Mouse (Mus musculus) lung, embryonic 14.5 days (tissue): Measurements from ENCODE around the gene Evi5. TPM values are rescaled to one million over a fixed set of nuclear protein-coding genes. Genes with fewer than 3 reads are reported as not detected.

Experiments used
- ATAC-seq: fragments of 200-750 bp; cut with Nextera tagmentation; 2 replicates; pipeline ENCODE4 v1.8.0; 2017; ENCODE audit warnings: mild to moderate bottlenecking, moderate TSS enrichment, moderate library complexity; ENCODE audit not compliant: insufficient read depth
- DNase-seq: peaks from one replicate; pipeline ENCODE4 v3.0.0-alpha.2; 2015
- H3K27ac ChIP-seq: fragments of 300-500 bp; sonication (generic); 2 replicates; pipeline ENCODE4 v1.5.1; 2014; ENCODE audit warnings: low read depth, mild to moderate bottlenecking, moderate library complexity
- H3K27me3 ChIP-seq: fragments of 300-500 bp; sonication (generic); 2 replicates; pipeline ENCODE4 v1.6.1; 2014; ENCODE audit warnings: low read length, control low read depth; ENCODE audit not compliant: insufficient read depth
- H3K36me3 ChIP-seq: fragments of 300-500 bp; sonication (generic); 2 replicates; pipeline ENCODE4 v1.6.1; 2014; ENCODE audit warnings: control low read depth; ENCODE audit not compliant: insufficient read depth
- H3K4me1 ChIP-seq: fragments of 300-500 bp; sonication (generic); 2 replicates; pipeline ENCODE4 v1.6.1; 2014; ENCODE audit warnings: antibody characterized with exemption, control low read depth; ENCODE audit not compliant: insufficient read depth
- H3K4me2 ChIP-seq: fragments of 300-500 bp; sonication (generic); 2 replicates; pipeline ENCODE4 v1.6.1; 2014; ENCODE audit warnings: mild to moderate bottlenecking
- H3K4me3 ChIP-seq: fragments of 300-500 bp; sonication (generic); 2 replicates; pipeline ENCODE4 v1.5.1; 2014; ENCODE audit warnings: low read depth, low read length
- H3K9ac ChIP-seq: fragments of 300-500 bp; sonication (generic); 2 replicates; pipeline ENCODE4 v1.6.1; 2014
- H3K9me3 ChIP-seq: fragments of 300-500 bp; sonication (generic); 2 replicates; pipeline ENCODE4 v1.6.1; 2016; ENCODE audit warnings: low read depth, low read length, control low read depth
- CTCF ChIP-seq: IDR thresholded peaks from 2 replicates; pipeline ENCODE4 v1.5.1; 2016; ENCODE audit warnings: antibody characterized with exemption, low read depth
- WGBS: fragments of 180-500 bp; shearing (Covaris S2); extraction: QIAGEN DNeasy Blood & Tissue Kit; methylation state at CpG from one replicate; pipeline ENCODE4 v1.1.7; 2014; 5-methylcytosine and 5-hydroxymethylcytosine counted together
- polyA plus RNA-seq: library from polyadenylated mRNA; unstranded; fragments of >200 nt; fragmentation: Nextera tagmentation; extraction: Ambion mirVana; gene quantifications from 2 replicates; pipeline ENCODE4 v1.2.1, GENCODE M21; 2014

Evi5 gene
- polyA plus RNA-seq, 1 experiment from 2014 or later, result 60.7 TPM

DNA sequence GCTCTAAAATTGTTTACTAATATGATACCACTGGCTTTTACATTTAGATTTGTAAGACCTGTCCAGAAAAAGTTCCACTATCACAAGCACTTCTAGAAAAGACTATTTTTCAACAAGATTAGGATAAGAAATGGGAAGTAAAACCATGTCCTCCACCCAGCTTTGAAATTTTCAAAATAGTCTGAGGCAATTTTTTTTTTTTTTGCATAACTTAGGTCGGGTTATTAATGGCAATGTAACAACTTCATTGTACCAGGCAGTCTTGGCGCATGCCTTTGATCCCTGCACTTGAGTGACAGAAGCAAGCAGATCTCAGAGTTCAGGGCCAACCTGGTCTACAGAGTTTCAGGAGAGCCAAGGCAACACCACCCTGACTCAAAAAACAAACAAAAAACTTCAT, 5.2 kb downstream of the Evi5 start:
- H3K9ac ChIP-seq, result no peak overlapping the region
- WGBS, result 53% methylated on average over 2 of the region's 2 CpGs
- no peak for TF ChIP-seq CTCF

DNA sequence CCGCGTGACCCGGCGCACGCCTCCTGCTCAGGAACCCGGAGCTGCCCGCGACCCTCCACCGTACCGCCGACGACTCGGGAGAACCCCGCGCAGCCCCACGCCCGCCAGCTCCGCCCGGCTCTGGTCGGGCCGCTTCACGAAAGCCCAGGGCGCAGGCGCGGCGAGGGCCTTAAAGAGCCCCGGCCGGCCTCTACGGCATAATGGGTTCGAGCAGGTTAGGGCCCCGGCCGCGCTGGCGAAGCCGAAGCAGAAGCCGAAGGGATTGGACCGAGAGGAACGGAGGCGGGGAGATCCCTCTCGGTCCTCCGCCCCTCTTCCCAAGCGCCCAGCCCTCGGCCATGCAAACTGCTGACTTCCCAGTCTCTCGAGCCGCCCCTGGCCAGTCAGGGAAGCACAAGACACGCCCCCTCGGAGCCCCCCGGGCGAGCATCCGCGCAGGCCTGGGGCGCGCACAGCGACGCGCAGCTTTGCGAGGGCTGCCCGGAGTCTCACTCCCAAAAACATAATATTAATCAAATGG, 5.9 kb downstream of the Evi5 start:
- Histone ChIP-seq H3K4me1 (peaks cover 11% of the 10 kb centered on the region; the same call in 1 of the 2 replicates), H3K9ac (peak overlapping the region; percentile 92), H3K9me3 (no peaks in the 10 kb centered on the region), H3K27me3 (no peaks in the 10 kb centered on the region), H3K36me3 (no peaks in the 10 kb centered on the region), H3K4me3 (peak overlapping the region; percentile 88), H3K4me2 (peak overlapping the region; percentile 65), H3K27ac (peak overlapping the region; percentile 97)
- TF ChIP-seq CTCF, result peak; percentile 17; the same call in 1 of the 2 replicates
- peak; percentile 100 for ATAC-seq
- under 1% methylated on average over 58 of the region's 58 CpGs for WGBS
- DNase-seq, result peak; percentile 97

More for the DNA sequence above, 5.2 kb downstream of the Evi5 start:
- no peak for DNase-seq
- no peaks in the 10 kb centered on the region for H3K36me3 ChIP-seq
- no peaks in the 10 kb centered on the region for H3K27me3 ChIP-seq
- peaks cover 11% of the 10 kb centered on the region; the same call in 1 of the 2 replicates for H3K4me1 ChIP-seq
- peak overlapping the region; percentile 88; the same call in 1 of the 2 replicates for H3K4me3 ChIP-seq
- no peaks in the 10 kb centered on the region for H3K9me3 ChIP-seq
- ATAC-seq, result no peak
- no peak overlapping the region for H3K27ac ChIP-seq
- H3K4me2 ChIP-seq, result peak overlapping the region; percentile 65; the same call in 1 of the 2 replicates

DNA sequence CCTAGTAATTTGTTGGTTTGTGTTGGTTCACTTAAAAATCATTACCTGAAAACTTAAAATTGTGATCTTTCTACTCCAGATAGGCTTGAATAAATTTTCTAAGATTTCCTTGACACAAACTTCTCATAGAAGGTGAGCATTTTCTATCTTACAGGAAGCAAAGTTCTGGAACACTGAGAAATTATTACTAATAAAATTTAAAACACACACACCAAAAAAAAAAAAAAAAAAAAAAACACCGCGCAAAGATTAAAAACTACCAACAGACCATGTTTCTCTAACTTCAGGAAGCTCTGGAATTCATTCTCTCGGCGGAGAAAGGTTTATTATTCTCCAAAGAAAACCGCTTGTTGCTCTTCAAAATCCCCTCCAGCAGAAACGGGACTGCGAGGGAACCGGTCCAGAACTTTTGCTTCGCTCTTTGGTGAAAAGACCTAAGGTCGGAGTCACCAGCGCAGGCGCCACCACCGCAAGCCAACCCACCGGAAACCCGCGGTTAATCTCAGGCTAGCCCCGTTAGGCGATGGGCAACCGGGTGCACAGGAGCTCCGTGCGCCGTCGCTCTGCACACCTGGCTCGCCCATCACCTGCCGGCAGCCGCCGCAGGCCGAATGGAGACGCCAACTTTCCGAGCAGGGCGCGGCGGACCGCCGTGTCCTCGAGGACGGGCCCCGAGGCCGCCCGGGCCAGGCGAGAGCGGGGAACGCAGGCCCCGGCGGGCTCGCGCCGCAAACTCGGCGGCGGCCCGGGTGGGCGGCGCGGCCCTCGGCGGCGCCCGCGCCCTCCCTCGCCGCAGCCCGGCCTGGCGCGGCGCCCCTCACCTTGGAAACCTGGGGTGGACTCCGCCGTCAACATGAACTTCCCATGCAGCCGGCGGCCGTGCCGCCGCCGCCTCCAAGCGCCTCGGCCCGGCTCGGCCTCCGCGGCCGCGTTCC, 6.7 kb downstream of the Evi5 start:
- H3K4me1 ChIP-seq, result peaks cover 11% of the 10 kb centered on the region; the same call in 1 of the 2 replicates

DNA sequence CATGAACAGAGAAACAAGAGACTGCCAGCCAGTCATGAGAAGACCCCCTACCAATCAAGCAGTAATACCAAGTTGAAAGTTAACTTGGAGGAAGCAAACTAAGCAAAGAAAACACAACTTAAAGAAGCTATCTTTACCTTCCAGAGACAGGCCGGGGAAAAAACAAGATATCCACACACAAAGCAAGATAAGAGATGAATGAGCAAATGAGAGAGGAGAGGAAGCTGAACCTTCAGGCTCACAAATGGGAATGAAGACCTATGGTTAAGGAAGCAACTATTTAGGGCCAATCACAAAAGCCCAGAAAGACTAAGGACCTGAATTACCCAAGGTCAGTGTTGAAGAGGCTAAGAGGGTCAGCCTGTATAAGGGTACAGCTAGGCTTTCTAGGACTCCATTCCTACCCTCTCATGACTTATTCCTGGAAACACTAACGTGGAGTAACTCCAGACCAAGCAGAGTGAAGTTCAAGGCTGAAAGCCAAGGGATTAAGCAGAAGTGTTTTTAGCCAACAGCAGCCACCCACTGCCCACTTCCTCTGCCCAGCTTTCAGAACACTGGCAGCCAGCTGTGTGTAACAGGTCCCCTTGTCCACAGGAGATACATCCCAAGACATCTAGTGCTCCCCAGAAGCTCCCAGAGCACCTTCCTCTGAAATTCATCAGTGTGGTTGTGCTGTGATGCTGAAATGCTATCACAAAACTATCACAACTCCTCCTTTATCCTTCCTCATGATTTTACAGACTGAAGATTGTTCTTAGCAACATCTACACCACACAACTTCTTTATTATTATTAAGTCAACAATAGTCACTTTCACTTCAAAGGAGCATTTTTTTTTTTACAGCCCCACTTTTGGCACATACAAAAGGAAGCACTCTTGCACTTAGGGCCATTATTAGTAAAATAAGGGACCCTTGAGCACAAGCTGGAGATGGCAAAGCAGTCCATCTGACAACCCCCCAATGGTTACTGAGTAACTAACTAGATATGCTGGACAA, 8.5 kb downstream of the Evi5 start:
- no peak overlapping the region for H3K27ac ChIP-seq
- TF ChIP-seq CTCF, result no peak
- no peak for DNase-seq
- H3K27me3 ChIP-seq, result no peaks in the 10 kb centered on the region
- WGBS, result 47% methylated on average over 2 of the region's 2 CpGs
- 0 out of 2 replicates have a peak overlapping the region, but pooled peaks have one; percentile 3 for H3K9ac ChIP-seq
- peaks cover 11% of the 10 kb centered on the region; the same call in 1 of the 2 replicates for H3K4me1 ChIP-seq
- 0 out of 2 replicates have a peak overlapping the region, but pooled peaks have one; percentile 23 for H3K4me2 ChIP-seq
- H3K9me3 ChIP-seq, result no peaks in the 10 kb centered on the region
- H3K36me3 ChIP-seq, result no peaks in the 10 kb centered on the region
- H3K4me3 ChIP-seq, result no peak overlapping the region
- no peak for ATAC-seq

More for the DNA sequence above, 6.7 kb downstream of the Evi5 start:
- H3K27ac ChIP-seq, result peak overlapping the region; percentile 97
- peak; percentile 16 for ATAC-seq
- DNase-seq, result peak; percentile 76
- H3K9me3 ChIP-seq, result no peaks in the 10 kb centered on the region
- H3K27me3 ChIP-seq, result no peaks in the 10 kb centered on the region
- under 1% methylated on average over 58 of the region's 82 CpGs for WGBS
- H3K36me3 ChIP-seq, result no peaks in the 10 kb centered on the region
- peak overlapping the region; percentile 65 for H3K4me2 ChIP-seq
- peak overlapping the region; percentile 88 for H3K4me3 ChIP-seq
- TF ChIP-seq CTCF, result no peak
- H3K9ac ChIP-seq, result peak overlapping the region; percentile 92

DNA sequence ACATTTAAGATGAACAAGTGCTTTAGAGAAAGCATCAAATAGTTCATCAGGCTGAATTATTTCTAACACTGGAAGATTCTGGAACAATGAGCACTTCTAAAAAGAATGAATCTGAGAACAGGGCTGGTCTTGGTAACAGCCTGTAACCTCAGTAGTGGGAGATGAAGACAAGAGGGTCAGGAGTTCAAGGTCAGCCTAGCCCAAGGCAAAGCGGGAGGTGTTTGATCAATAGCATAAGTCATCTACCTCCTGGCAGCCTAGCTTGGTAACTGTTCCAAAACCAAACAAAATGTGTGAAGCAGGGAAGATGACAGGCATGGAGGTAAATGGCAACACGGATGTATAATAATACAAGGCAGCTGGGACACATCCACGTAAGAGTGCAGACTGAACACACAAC, 10.9 kb downstream of the Evi5 start:
- ATAC-seq, result no peak
- DNase-seq, result no peak
- WGBS, result 63% methylated on average over 3 of the region's 3 CpGs
- TF ChIP-seq CTCF, result no peak
- Histone ChIP-seq H3K9me3 (no peaks in the 10 kb centered on the region), H3K36me3 (no peaks in the 10 kb centered on the region), H3K9ac (no peak overlapping the region), H3K4me3 (no peak overlapping the region), H3K27me3 (no peaks in the 10 kb centered on the region), H3K27ac (no peak overlapping the region), H3K4me2 (no peak overlapping the region), H3K4me1 (peaks cover 11% of the 10 kb centered on the region; the same call in 1 of the 2 replicates)

DNA sequence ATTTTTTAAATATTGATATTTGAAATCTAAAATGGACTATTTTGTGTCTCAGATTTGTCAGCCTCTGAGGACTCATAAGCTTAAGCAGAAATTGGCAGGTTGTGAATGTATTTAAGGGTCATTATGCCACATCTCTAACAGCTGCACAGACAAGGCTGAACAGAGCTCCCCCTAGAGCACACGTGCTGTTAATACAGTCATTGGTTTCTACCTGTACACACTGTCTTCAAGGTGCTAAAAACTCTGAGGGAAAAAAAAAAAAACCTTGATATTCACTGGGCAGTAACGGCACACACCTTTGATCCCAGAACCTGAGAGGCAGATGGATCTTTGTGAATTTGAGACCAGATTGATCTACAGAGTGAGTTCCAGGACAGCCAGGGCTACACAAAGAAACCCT, 15.9 kb downstream of the Evi5 start:
- Histone ChIP-seq H3K36me3 (no peaks in the 10 kb centered on the region), H3K4me3 (no peak overlapping the region), H3K9ac (no peak overlapping the region), H3K4me1 (0 out of 2 replicates have a peak, but pooled peaks cover 8% of the 10 kb centered on the region), H3K4me2 (no peak overlapping the region), H3K9me3 (no peaks in the 10 kb centered on the region), H3K27me3 (no peaks in the 10 kb centered on the region), H3K27ac (no peak overlapping the region)
- 42% methylated on average over 2 of the region's 2 CpGs for WGBS
- peak; percentile 29 for DNase-seq
- ATAC-seq, result no peak
- peak; percentile 48 for TF ChIP-seq CTCF
